Mouse (Mus musculus) heart, postnatal 0 days (tissue): ENCODE results near the gene Gsk3a. TPM values are rescaled to one million over a fixed set of nuclear protein-coding genes. Genes with fewer than 3 reads are reported as not detected.
A peak's percentile ranks its signal among the peaks of the same experiment; 100 is the strongest.

ENCODE experiments used
- ATAC-seq: fragments of 200-750 bp; cut with Nextera tagmentation; 2 replicates; pipeline ENCODE4 v1.8.0; 2017; ENCODE audit warnings: low read depth, moderate number of reproducible peaks, moderate library complexity; ENCODE audit not compliant: insufficient read depth
- DNase-seq: peaks from one replicate; pipeline ENCODE4 v3.0.0-alpha.2; 2016; ENCODE audit warnings: low spot score
- H3K27ac ChIP-seq: fragments of 300-500 bp; sonication (generic); 2 replicates; pipeline ENCODE4 v1.5.1; 2014; ENCODE audit warnings: low read depth, mild to moderate bottlenecking
- H3K27me3 ChIP-seq: fragments of 300-500 bp; sonication (generic); 2 replicates; pipeline ENCODE4 v1.6.1; 2014; ENCODE audit warnings: low read length, mixed read lengths; ENCODE audit not compliant: control insufficient read depth, insufficient read depth
- H3K36me3 ChIP-seq: fragments of 300-500 bp; sonication (generic); replicated peaks from 2 replicates; pipeline ENCODE4 v1.6.1; 2014; ENCODE audit warnings: low read length, mixed read lengths; ENCODE audit not compliant: control insufficient read depth, insufficient read depth
- H3K4me1 ChIP-seq: fragments of 300-500 bp; sonication (generic); 2 replicates; pipeline ENCODE4 v1.6.1; 2014; ENCODE audit warnings: antibody characterized with exemption; ENCODE audit not compliant: control insufficient read depth, insufficient read depth
- H3K4me2 ChIP-seq: fragments of 300-500 bp; sonication (generic); 2 replicates; pipeline ENCODE4 v1.6.1; 2014; ENCODE audit warnings: low read depth, mild to moderate bottlenecking, low read length, moderate library complexity
- H3K4me3 ChIP-seq: fragments of 300-500 bp; sonication (generic); 2 replicates; pipeline ENCODE4 v1.5.1; 2014; ENCODE audit warnings: low read depth, low read length
- H3K9ac ChIP-seq: fragments of 300-500 bp; sonication (generic); replicated peaks from 2 replicates; pipeline ENCODE4 v1.6.1; 2014; ENCODE audit warnings: low read depth, low read length, mixed read lengths
- H3K9me3 ChIP-seq: fragments of 300-500 bp; sonication (generic); replicated peaks from 2 replicates; pipeline ENCODE4 v1.6.1; 2016; ENCODE audit warnings: low read length; ENCODE audit not compliant: control insufficient read depth
- CTCF ChIP-seq: IDR thresholded peaks from 2 replicates; pipeline ENCODE4 v1.5.1; 2016; ENCODE audit warnings: antibody characterized with exemption, control low read depth, low read depth
- EP300 ChIP-seq: IDR thresholded peaks from 2 replicates; pipeline ENCODE4 v1.6.1; 2016; ENCODE audit warnings: antibody characterized with exemption, low read depth
- WGBS: fragments of 180-500 bp; shearing (Covaris S2); extraction: QIAGEN DNeasy Blood & Tissue Kit; methylation state at CpG from one replicate; pipeline ENCODE4 v1.1.7; 2014; 5-methylcytosine and 5-hydroxymethylcytosine counted together
- polyA plus RNA-seq: library from polyadenylated mRNA; unstranded; fragments of >200 nt; fragmentation: Nextera tagmentation; extraction: Ambion mirVana; gene quantifications from 2 replicates; pipeline ENCODE4 v1.2.1, GENCODE M21; 2015
- total RNA-seq: library from RNA; depleted of rRNA; stranded (reverse); fragments of >200 nt; gene quantifications from 2 replicates; pipeline ENCODE4 v1.2.3, GENCODE M21; 2014; ENCODE audit warnings: low replicate concordance

Gene Gsk3a
- total and polyA plus RNA-seq, 2 experiments from 2014 or later, result 5.3 to 64.7 TPM

DNA sequence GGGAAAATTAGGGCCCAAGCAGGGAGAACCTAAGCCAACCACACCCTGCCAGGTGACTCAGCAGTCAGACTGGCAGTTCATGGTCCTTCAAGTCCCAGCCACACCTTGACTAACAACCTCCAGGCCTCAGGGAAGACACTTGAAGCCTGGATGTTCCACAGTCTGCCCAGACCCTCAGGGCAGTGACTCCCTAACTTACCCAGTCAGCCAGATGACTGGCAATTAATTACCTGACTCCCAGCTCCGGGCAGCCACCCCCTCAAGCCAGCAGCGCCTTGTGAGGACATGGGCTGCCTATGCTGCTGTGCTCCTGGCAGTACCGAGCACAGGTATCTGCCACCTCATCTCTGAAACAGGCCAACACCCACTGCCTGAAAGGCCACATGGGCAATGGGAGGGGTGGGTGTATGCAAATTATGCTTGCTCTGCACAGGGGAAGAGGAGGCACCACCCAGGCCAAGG, 28.5 kb downstream of the Gsk3a start:
- H3K36me3 ChIP-seq, result peaks cover 37% of the 10 kb centered on the region

DNA sequence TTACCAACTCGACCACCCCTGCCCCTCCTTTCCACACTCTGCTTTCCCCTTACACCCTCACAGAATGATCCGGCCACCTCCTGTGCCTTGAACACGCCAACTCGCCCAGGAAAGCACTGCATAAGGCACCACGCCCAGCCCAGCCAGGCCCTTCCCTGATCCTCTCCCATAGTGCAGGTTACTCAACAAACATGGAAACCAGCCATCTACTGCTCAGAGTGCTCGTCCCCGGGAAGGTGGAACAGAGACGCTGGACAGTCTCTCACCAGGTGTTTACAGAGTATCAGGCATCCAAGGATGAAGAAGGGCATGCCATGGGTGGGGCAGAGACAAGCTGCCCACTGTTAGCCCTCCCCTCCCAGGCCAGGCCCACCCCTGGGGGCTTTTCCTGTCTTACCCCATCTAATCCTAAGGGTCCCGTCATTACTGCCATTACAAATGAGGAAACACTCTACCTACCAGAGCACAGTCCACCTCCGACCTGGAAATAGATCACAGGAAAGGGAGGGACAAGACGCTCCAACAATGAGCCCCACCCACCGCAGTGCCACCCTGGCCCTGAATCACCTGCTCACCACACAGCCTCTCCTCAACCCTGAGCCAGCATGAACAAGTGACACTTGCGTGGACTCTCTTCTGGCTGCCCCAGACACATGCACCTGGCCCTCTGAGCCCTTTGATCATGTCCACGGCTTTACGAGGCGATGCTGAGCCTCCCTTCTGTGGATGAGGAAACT, 31.4 kb downstream of the Gsk3a start:
- Histone ChIP-seq H3K9ac (no peak overlapping the region), H3K27me3 (no peaks in the 10 kb centered on the region), H3K4me3 (no peak overlapping the region), H3K27ac (no peak overlapping the region), H3K4me1 (no peaks in the 10 kb centered on the region), H3K9me3 (no peaks in the 10 kb centered on the region), H3K4me2 (no peak overlapping the region), H3K36me3 (peaks cover 43% of the 10 kb centered on the region)
- DNase-seq, result no peak
- WGBS, result 85% methylated on average over 16 of the region's 16 CpGs
- no peak for TF ChIP-seq EP300
- TF ChIP-seq CTCF, result no peak
- no peak for ATAC-seq

More for the DNA sequence above, 28.5 kb downstream of the Gsk3a start:
- TF ChIP-seq EP300 (no peak), CTCF (no peak)
- H3K4me1 ChIP-seq, result no peaks in the 10 kb centered on the region
- WGBS, result 78% methylated on average over 3 of the region's 3 CpGs
- no peaks in the 10 kb centered on the region for H3K27me3 ChIP-seq
- H3K9ac ChIP-seq, result no peak overlapping the region
- H3K27ac ChIP-seq, result no peak overlapping the region
- H3K9me3 ChIP-seq, result no peaks in the 10 kb centered on the region
- H3K4me2 ChIP-seq, result no peak overlapping the region
- ATAC-seq (no peak), DNase-seq (no peak)
- no peak overlapping the region for H3K4me3 ChIP-seq

- no peak overlapping the region for H3K4me2 ChIP-seq
Measured at GRCm38 (mm10) chr7:25205355-25206093, 32.1 kb downstream of the Gsk3a start.

DNA sequence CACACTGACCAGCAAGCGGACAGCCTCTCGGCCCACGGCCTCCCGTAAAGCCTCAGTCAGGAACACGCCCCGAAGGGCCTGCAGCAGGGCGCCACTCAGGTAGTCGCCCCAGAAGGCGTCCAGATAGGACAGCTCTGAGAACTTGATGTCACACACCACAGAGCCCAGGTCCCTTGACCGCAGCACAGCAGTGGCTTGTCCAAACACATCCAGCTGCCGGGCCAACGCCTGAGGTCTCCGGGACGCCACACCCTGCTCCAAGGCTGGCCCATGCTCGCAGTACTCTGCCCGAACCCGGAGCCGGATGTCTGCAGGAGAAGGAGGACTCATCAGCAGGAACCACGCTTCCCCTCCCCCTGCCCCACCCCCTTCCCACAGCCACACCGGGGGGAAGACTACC, 34.0 kb downstream of the Gsk3a start:
- no peak overlapping the region for H3K27ac ChIP-seq
- H3K36me3 ChIP-seq, result peaks cover 18% of the 10 kb centered on the region
- no peak overlapping the region for H3K9ac ChIP-seq
- TF ChIP-seq CTCF (no peak), EP300 (no peak)
- no peak overlapping the region for H3K4me3 ChIP-seq
- no peak for DNase-seq
- no peaks in the 10 kb centered on the region for H3K4me1 ChIP-seq
- 86% methylated on average over 20 of the region's 20 CpGs for WGBS
- H3K9me3 ChIP-seq, result no peaks in the 10 kb centered on the region
- no peak for ATAC-seq
- no peaks in the 10 kb centered on the region for H3K27me3 ChIP-seq
- no peak overlapping the region for H3K4me2 ChIP-seq

More at GRCm38 (mm10) chr7:25205355-25206093, 32.1 kb downstream of the Gsk3a start:
- H3K9ac ChIP-seq, result no peak overlapping the region
- ATAC-seq (no peak), DNase-seq (no peak)
- TF ChIP-seq CTCF, result no peak
- TF ChIP-seq EP300, result no peak
- no peak overlapping the region for H3K4me3 ChIP-seq
- no peaks in the 10 kb centered on the region for H3K9me3 ChIP-seq
- H3K27me3 ChIP-seq, result no peaks in the 10 kb centered on the region
- peak overlapping the region; percentile 12; the same call in 1 of the 2 replicates for H3K27ac ChIP-seq
- H3K4me1 ChIP-seq, result no peaks in the 10 kb centered on the region
- 74% methylated on average over 16 of the region's 16 CpGs for WGBS
- peaks cover 35% of the 10 kb centered on the region for H3K36me3 ChIP-seq

- Histone ChIP-seq H3K9ac (no peak overlapping the region), H3K27ac (no peak overlapping the region)
Measured at GRCm38 (mm10) chr7:25197384-25198018, 40.1 kb downstream of the Gsk3a start.

More at GRCm38 (mm10) chr7:25197384-25198018, 40.1 kb downstream of the Gsk3a start:
- Histone ChIP-seq H3K4me3 (no peak overlapping the region), H3K27me3 (no peaks in the 10 kb centered on the region), H3K4me2 (no peak overlapping the region), H3K9me3 (no peaks in the 10 kb centered on the region), H3K36me3 (peaks cover 2% of the 10 kb centered on the region), H3K4me1 (no peaks in the 10 kb centered on the region)
- DNase-seq (peak; percentile 9), ATAC-seq (peak; percentile 75)
- 32% methylated on average over 10 of the region's 10 CpGs for WGBS
- no peak for TF ChIP-seq CTCF
- TF ChIP-seq EP300, result no peak
